Mouse (Mus musculus) heart, postnatal 0 days (tissue): Measurements from ENCODE around the gene Cyp3a13. TPM values are rescaled to one million over a fixed set of nuclear protein-coding genes. Genes with fewer than 3 reads are reported as not detected.
"Not testable (repeated sequence)": the region's sequence is repeated elsewhere in the genome, so short reads cannot be mapped to it uniquely, and the experiment has no call there.

Source experiments
- ATAC-seq: fragments of 200-750 bp; cut with Nextera tagmentation; 2 replicates; pipeline ENCODE4 v1.8.0; 2017; ENCODE audit warnings: low read depth, moderate number of reproducible peaks, moderate library complexity; ENCODE audit not compliant: insufficient read depth
- DNase-seq: peaks from one replicate; pipeline ENCODE4 v3.0.0-alpha.2; 2016; ENCODE audit warnings: low spot score
- H3K27ac ChIP-seq: fragments of 300-500 bp; sonication (generic); 2 replicates; pipeline ENCODE4 v1.5.1; 2014; ENCODE audit warnings: low read depth, mild to moderate bottlenecking
- H3K27me3 ChIP-seq: fragments of 300-500 bp; sonication (generic); 2 replicates; pipeline ENCODE4 v1.6.1; 2014; ENCODE audit warnings: low read length, mixed read lengths; ENCODE audit not compliant: control insufficient read depth, insufficient read depth
- H3K36me3 ChIP-seq: fragments of 300-500 bp; sonication (generic); replicated peaks from 2 replicates; pipeline ENCODE4 v1.6.1; 2014; ENCODE audit warnings: low read length, mixed read lengths; ENCODE audit not compliant: control insufficient read depth, insufficient read depth
- H3K4me1 ChIP-seq: fragments of 300-500 bp; sonication (generic); 2 replicates; pipeline ENCODE4 v1.6.1; 2014; ENCODE audit warnings: antibody characterized with exemption; ENCODE audit not compliant: control insufficient read depth, insufficient read depth
- H3K4me2 ChIP-seq: fragments of 300-500 bp; sonication (generic); 2 replicates; pipeline ENCODE4 v1.6.1; 2014; ENCODE audit warnings: low read depth, mild to moderate bottlenecking, low read length, moderate library complexity
- H3K4me3 ChIP-seq: fragments of 300-500 bp; sonication (generic); 2 replicates; pipeline ENCODE4 v1.5.1; 2014; ENCODE audit warnings: low read depth, low read length
- H3K9ac ChIP-seq: fragments of 300-500 bp; sonication (generic); replicated peaks from 2 replicates; pipeline ENCODE4 v1.6.1; 2014; ENCODE audit warnings: low read depth, low read length, mixed read lengths
- H3K9me3 ChIP-seq: fragments of 300-500 bp; sonication (generic); replicated peaks from 2 replicates; pipeline ENCODE4 v1.6.1; 2016; ENCODE audit warnings: low read length; ENCODE audit not compliant: control insufficient read depth
- CTCF ChIP-seq: IDR thresholded peaks from 2 replicates; pipeline ENCODE4 v1.5.1; 2016; ENCODE audit warnings: antibody characterized with exemption, control low read depth, low read depth
- EP300 ChIP-seq: IDR thresholded peaks from 2 replicates; pipeline ENCODE4 v1.6.1; 2016; ENCODE audit warnings: antibody characterized with exemption, low read depth
- WGBS: fragments of 180-500 bp; shearing (Covaris S2); extraction: QIAGEN DNeasy Blood & Tissue Kit; methylation state at CpG from one replicate; pipeline ENCODE4 v1.1.7; 2014; 5-methylcytosine and 5-hydroxymethylcytosine counted together
- polyA plus RNA-seq: library from polyadenylated mRNA; unstranded; fragments of >200 nt; fragmentation: Nextera tagmentation; extraction: Ambion mirVana; gene quantifications from 2 replicates; pipeline ENCODE4 v1.2.1, GENCODE M21; 2015
- total RNA-seq: library from RNA; depleted of rRNA; stranded (reverse); fragments of >200 nt; gene quantifications from 2 replicates; pipeline ENCODE4 v1.2.3, GENCODE M21; 2014; ENCODE audit warnings: low replicate concordance

The Cyp3a13 gene
- total and polyA plus RNA-seq, 2 experiments from 2014 or later: 0.10 TPM; not detected in 1

DNA sequence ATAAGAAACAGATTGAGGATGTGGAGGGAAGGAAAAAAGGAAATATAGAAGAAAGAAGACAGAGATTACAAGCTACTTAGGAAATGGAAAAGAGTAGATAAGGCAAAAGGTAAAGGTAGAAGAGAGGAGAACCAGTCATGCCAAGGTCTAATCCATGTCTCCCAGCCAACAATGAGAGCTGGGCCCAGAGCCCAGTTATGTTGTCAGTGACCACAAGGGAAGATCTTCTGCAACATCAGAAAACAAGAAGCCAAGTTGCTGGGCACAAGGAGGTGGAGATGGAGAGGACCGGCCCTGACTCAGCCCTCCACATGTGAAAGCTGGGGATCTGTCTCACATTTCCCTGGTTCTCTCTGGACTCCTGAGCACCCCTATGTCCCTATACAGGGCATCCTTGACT lies 33.8 kb downstream of the Cyp3a13 start:
- Histone ChIP-seq H3K27me3 (no peaks in the 10 kb centered on the region), H3K4me1 (no peaks in the 10 kb centered on the region), H3K36me3 (no peaks in the 10 kb centered on the region), H3K4me3 (no peak overlapping the region), H3K27ac (no peak overlapping the region), H3K9me3 (no peaks in the 10 kb centered on the region), H3K9ac (no peak overlapping the region), H3K4me2 (no peak overlapping the region)
- ATAC-seq: no peak
- no peak for DNase-seq
- WGBS: 91% methylated on average over 1 of the region's 1 CpGs
- no peak for TF ChIP-seq CTCF
- no peak for TF ChIP-seq EP300

DNA sequence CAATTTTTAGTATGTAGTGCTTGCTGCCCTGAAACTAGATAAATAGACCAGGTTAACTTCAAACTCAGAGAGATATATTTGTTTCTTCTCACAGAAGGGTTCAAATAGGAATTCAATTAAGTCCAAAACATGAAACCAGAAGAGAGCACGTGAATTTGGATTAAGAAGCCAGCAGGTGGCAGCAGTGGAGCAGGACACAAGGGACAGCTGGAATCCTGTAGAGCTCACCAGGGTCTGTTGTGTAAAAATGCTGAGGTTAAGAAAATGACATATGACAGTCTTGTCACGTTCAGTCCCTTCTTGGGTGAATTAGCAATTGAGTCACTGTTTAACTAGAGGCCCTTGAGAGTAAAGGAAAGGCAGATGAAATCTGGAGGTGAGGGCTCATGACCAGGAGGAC lies 35.5 kb downstream of the Cyp3a13 start:
- Histone ChIP-seq H3K36me3 (no peaks in the 10 kb centered on the region), H3K27ac (no peak overlapping the region), H3K9ac (no peak overlapping the region), H3K27me3 (no peaks in the 10 kb centered on the region), H3K4me2 (no peak overlapping the region), H3K4me1 (no peaks in the 10 kb centered on the region), H3K4me3 (no peak overlapping the region), H3K9me3 (no peaks in the 10 kb centered on the region)
- ATAC-seq: 0 out of 2 replicates have a peak, but pooled peaks have one; percentile 41
- 3% methylated on average over 2 of the region's 2 CpGs for WGBS
- TF ChIP-seq CTCF: peak; percentile 74
- TF ChIP-seq EP300: no peak
- peak; percentile 61 for DNase-seq

DNA sequence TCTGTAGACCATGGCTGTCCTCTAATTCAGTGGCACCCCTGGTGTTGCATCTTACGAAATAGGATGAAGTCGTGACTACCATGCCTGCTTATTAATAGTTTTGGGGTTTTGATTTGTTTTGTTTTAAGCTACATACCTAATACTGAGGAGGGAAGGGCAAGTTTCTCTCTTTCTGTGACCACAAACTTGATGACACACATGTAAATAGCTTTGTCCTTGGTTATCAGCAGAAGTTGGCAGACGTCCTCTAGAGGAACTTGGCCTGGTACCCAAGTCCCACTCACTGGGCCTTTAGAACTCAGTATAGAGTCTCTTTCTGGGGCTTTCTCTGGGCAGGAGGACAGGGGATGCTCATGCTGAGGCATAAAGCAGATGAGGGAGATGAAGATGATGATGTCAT lies 38.1 kb downstream of the Cyp3a13 start:
- DNase-seq (no peak), ATAC-seq (no peak)
- no peak overlapping the region for H3K4me3 ChIP-seq
- 67% methylated on average over 3 of the region's 3 CpGs for WGBS
- no peaks in the 10 kb centered on the region for H3K9me3 ChIP-seq
- no peak for TF ChIP-seq EP300
- no peak for TF ChIP-seq CTCF
- no peaks in the 10 kb centered on the region for H3K27me3 ChIP-seq
- no peaks in the 10 kb centered on the region for H3K4me1 ChIP-seq
- H3K36me3 ChIP-seq: no peaks in the 10 kb centered on the region
- no peak overlapping the region for H3K27ac ChIP-seq
- no peak overlapping the region for H3K9ac ChIP-seq
- H3K4me2 ChIP-seq: no peak overlapping the region

DNA sequence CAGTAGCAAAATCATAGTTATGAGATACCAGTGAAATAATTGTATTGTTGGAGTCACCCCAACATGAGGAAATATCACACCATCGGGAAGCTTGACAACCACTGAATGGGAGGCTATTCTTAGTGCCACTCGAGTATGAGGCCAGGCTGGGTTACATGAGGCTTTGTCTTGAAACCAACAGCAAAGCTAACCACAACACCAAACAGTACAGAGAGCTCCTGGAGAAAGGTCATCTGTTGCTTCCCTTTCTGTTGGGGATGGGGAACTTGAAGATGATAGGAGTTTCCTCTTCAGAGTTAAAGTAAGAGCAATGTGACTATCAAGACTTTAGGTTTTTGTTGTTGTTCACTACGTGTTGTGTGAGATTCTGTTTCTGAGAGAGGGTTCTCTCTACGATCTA lies 38.5 kb downstream of the Cyp3a13 start:
- no peaks in the 10 kb centered on the region for H3K4me1 ChIP-seq
- no peak overlapping the region for H3K4me2 ChIP-seq
- WGBS: 45% methylated on average over 4 of the region's 4 CpGs
- no peaks in the 10 kb centered on the region for H3K27me3 ChIP-seq
- no peaks in the 10 kb centered on the region for H3K36me3 ChIP-seq
- DNase-seq (peak; percentile 25), ATAC-seq (0 out of 2 replicates have a peak, but pooled peaks have one; percentile 41)
- no peak overlapping the region for H3K9ac ChIP-seq
- no peak overlapping the region for H3K27ac ChIP-seq
- no peak overlapping the region for H3K4me3 ChIP-seq
- no peaks in the 10 kb centered on the region for H3K9me3 ChIP-seq
- TF ChIP-seq EP300: no peak
- no peak for TF ChIP-seq CTCF

DNA sequence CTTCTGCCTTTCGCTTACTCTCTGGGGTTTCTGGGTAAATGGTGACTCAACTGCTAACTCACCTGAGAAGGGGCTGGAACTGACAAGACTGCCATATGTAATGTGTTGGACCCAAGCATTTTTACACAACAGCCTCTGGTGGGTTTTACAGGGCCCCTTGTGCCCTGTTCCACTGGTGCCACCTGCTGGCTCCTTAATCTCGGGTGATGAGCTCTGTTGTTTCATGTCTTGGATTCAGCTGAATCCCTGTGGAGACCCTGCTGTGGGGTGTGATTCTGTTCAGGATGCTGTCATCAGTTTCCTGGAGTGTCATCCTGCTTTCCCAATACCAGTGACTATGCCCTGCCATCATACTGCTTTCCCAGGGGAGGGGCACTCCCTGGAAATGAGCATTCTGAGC lies 43.6 kb downstream of the Cyp3a13 start:
- no peaks in the 10 kb centered on the region for H3K27me3 ChIP-seq
- no peaks in the 10 kb centered on the region for H3K36me3 ChIP-seq
- peak; percentile 13 for DNase-seq
- H3K9me3 ChIP-seq: no peaks in the 10 kb centered on the region
- no peak overlapping the region for H3K4me3 ChIP-seq
- no peak overlapping the region for H3K27ac ChIP-seq
- no peak for ATAC-seq
- no peak for TF ChIP-seq EP300
- peak; percentile 61; the same call in 1 of the 2 replicates for TF ChIP-seq CTCF
- H3K4me2 ChIP-seq: no peak overlapping the region
- no peaks in the 10 kb centered on the region for H3K4me1 ChIP-seq
- 44% methylated on average over 2 of the region's 2 CpGs for WGBS
- no peak overlapping the region for H3K9ac ChIP-seq

DNA sequence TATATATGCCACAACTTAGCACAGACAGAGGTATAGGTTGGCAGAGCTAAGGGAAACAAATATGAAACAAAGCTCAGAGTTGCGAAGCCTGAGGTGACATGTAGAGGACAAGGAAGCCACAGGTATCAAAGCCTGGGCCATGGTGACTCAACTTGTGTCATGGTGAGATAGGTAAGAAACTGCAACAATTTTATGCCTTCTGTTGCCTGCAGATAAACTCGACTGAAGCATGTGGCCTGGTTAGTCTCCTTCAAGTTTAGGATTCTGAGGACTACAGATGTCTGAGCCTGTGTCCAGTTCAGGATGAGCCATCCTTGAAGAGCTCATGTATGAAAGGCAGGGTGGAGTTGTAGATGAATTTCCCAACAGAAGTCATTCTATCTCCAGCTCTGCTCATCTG lies 46.4 kb downstream of the Cyp3a13 start:
- H3K27ac ChIP-seq: no peak overlapping the region
- 68% methylated on average over 2 of the region's 2 CpGs for WGBS
- H3K4me1 ChIP-seq: no peaks in the 10 kb centered on the region
- no peaks in the 10 kb centered on the region for H3K27me3 ChIP-seq
- ATAC-seq (no peak), DNase-seq (no peak)
- H3K4me2 ChIP-seq: no peak overlapping the region
- H3K9ac ChIP-seq: no peak overlapping the region
- no peaks in the 10 kb centered on the region for H3K9me3 ChIP-seq
- no peak overlapping the region for H3K4me3 ChIP-seq
- no peaks in the 10 kb centered on the region for H3K36me3 ChIP-seq
- no peak for TF ChIP-seq EP300
- no peak for TF ChIP-seq CTCF

DNA sequence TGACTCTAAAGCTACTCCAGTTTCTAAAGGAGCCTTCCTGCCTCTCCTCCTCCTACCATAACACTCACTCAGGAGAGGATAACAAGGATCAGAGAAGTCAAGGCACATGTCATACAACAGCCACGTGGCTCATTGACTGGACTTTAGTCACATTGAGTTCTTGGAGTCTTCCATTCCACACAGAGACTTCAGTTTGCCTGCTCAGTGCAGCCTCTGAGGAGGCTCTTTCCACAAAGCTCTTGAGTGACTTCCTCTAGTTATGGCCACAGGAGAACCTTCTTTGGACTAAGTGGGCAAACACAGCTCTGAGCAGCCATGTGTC lies 49.1 kb downstream of the Cyp3a13 start:
- ATAC-seq, H3K36me3 ChIP-seq, H3K4me3 ChIP-seq, H3K9ac ChIP-seq, H3K4me2 ChIP-seq, H3K9me3 ChIP-seq, H3K27ac ChIP-seq, H3K27me3 ChIP-seq, DNase-seq, H3K4me1 ChIP-seq: not testable (repeated sequence)
- WGBS: 41% methylated on average over 1 of the region's 1 CpGs

DNA sequence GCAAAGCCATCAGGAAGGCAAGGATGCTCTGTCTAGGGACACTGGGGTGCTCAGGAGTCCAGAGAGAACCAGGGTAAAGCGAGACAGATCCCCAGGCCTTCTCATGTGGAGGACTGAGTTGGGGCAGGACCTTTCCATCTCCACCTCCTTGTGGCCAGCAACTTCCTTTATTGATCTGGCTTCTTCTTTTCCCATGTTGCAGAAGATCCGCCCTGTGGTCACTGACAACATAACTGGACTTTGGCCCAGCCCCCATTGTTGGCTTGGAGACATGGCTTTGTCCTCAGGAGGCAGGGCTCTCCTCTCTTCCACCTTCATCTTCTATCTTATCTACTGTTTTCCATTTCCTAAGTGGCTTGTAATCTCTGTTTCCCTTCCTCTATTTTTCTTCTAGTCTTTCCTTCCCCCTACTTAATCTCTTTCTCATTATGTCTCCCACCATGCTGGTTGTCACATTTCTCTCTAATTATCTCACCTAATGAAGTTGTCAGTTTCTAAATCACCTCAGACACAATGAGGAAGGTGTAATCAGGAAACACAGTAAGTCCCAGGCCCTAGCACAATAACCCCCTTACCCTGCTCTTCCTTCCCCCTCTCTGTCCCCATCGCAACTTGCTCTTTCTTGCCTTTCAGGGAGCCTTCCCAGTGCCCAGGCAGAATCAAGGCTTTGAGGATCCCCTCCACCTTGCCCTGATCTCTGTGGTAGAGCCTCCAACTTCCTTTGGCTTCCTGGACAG lies 49.6 kb downstream of the Cyp3a13 start, which contains the start of gene Pilrb2:
Pilrb2 (minus strand) TSS at position 172 of the 737 bp plus-strand sequence.
- not testable (repeated sequence) for H3K27me3 ChIP-seq, H3K4me1 ChIP-seq, H3K4me3 ChIP-seq, H3K9me3 ChIP-seq, H3K9ac ChIP-seq, DNase-seq, ATAC-seq, H3K27ac ChIP-seq, H3K4me2 ChIP-seq, H3K36me3 ChIP-seq
- WGBS: 49% methylated on average over 2 of the region's 3 CpGs
